Mouse (Mus musculus) mouse trophoblast stem cell (cell line): ENCODE measurements around the gene Ugt3a2.

Source experiments
- in situ Hi-C, 2 experiments: fragments of 300-500 bp; cut with MseI, MboI; formaldehyde crosslinking; loops; 2 replicates in 1 of 2; 3 replicates in 1 of 2; pipeline ENCODE4 v1.15.1; 2025

Gene Ugt3a2

GRCm38 (mm10) chr15:9335341-9335740 is at the start of gene Ugt3a2:
Gene Ugt3a2 (plus strand): TSS chr15:9335550.
- in situ Hi-C loops, result loop anchor here in 1 of 2 experiments (10.0 kb wide), 1 partner anchor 51 kb away; no protein-coding TSS in a partner anchor

DNA sequence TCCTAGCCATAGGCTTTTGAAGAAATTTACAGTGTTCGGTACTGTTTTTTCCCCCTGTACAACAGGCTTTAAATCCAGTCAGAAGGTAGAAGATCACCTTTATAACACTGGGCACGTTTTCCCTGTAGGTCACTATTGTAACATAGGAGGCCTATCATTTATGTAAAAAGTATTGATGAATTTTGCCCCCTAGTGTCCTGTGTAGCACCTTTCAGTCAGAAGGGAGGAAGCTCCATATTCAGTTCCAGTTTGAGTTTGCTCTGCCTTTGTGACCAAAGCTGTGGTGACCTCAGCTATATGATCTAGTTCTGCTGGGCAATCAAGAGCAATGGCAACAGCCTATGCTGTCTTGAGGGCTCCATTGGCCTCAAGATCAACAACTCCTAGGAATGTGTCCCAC is 45.7 kb upstream of the Ugt3a2 start:
- in situ Hi-C loops, result loop anchor here in 1 of 2 experiments (10.0 kb wide), 1 partner anchor 45 kb away; the partner anchor contains the start of gene Ugt3a2

- in situ Hi-C loops, result no loop called here
Observed at GRCm38 (mm10) chr15:9305978-9306692, 29.2 kb upstream of the Ugt3a2 start.

DNA sequence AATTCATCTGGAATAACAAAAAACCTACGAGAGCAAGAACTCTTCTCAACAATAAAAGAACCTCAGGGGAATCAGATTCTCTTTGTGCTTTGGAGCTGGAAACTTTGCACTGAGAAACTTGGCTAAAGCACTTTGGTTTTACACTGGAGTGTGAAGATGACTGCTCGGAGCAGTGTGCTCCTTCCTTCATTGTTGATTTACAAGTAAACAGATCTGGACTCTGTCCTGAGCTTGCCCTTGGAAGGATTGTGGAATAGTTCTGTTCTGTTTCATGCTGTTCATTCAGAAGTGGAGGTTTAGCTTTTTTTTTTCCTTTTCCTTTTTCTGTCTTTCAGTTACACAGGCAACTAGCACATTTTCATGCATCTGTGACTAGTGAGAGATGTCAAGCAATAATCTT is 754 bp upstream of the Ugt3a2 start:
- in situ Hi-C loops, result loop anchor here in 1 of 2 experiments (10.0 kb wide), 1 partner anchor 50 kb away; no protein-coding TSS in a partner anchor

- in situ Hi-C loops, result loop anchor here in 1 of 2 experiments (10.0 kb wide), 1 partner anchor 52 kb away; no protein-coding TSS in a partner anchor
Observed at GRCm38 (mm10) chr15:9336616-9337015, 1.3 kb downstream of the Ugt3a2 start.

GRCm38 (mm10) chr15:9337021-9337420 is 1.7 kb downstream of the Ugt3a2 start:
- in situ Hi-C loops, result loop anchor here in 1 of 2 experiments (10.0 kb wide), 1 partner anchor 52 kb away; no protein-coding TSS in a partner anchor

GRCm38 (mm10) chr15:9348739-9349138 is 13.4 kb downstream of the Ugt3a2 start:
- in situ Hi-C loops, result no loop called here

DNA sequence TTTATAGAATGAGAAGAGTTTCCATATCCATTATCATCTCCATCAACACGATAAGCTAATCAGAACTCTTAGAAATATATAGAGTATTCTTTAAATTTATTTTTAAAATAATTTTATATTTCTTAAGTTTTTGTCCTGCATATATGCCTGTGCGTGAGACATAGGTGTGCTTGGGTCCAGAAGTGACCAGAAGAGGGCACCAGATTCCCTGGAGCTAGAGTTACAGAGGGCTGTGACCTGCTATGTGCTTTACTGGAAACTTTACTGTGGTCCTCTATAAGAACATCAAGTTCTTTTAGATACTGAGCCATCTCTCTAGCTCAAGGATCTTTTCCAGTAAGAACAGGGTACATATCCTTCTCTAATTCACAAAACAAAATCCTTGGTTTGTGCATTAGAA is 27.5 kb downstream of the Ugt3a2 start:
- in situ Hi-C loops, result no loop called here

DNA sequence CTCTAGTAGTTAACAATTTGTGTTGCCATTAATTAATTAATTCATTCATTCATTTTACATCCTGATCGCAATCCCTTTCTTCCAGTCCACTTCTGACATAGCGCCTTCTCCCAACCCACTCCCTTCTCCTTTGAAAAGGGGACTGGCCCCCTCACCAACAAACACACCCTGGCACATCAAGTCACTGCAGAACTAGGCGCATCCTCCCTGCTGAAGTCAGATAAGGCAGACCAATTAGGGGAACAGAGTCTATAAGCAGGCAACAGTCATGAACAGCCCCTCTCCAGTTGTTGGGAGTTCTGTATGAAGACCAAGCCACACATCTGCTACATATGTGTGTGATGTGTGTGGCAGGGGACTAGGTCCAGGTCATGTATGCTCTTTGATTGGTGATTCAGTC is 33.4 kb downstream of the Ugt3a2 start:
- in situ Hi-C loops, result no loop called here

DNA sequence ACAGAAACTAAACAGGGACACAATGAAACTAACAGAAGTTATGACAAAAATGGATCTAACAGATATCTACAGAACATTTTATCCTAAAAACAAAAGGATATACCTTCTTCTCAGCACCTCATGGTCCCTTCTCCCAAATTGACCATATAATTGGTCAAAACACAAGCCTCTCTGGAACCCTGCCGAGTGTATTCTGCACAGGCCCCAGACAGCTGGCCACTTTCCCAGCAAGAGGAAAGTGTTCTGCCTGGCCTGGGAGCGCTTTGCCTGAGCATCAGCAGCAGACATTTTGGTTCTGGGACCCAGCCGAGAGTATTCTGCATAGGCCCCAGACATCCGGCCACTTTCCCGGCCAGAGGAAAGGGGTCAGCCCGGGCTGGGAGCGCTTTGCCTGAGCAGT is 40.9 kb downstream of the Ugt3a2 start:
- in situ Hi-C loops, result no loop called here

DNA sequence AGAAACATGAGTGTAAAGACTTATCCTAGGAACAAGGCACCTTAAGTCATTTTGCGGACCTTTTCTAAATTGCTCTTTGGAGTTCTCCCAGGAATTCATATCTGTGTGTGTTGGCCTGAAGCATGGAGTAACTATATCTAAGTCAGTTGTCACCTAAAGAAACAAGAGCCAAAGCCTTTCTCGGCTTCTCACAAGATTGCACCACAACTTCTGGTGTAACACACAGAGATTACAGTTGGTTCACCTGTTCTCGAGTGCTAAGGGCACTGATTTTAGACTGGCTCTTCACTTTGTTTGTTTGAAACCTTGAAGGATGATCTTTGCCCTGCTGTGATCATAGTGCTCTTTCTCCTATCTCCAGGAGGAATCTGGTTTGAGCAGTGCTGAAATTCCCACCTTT is 74.1 kb downstream of the Ugt3a2 start:
- in situ Hi-C loops, result no loop called here
